Mouse (Mus musculus) erythroblast, embryonic 14.5 days (primary cell): ENCODE results near the gene Gapt.

Experiments
- GATA1 ChIP-seq: IDR thresholded peaks from 2 replicates; pipeline ENCODE4 v1.6.1; 2012; ENCODE audit warnings: low read length, inconsistent platforms, mixed read lengths
- TAL1 ChIP-seq: IDR thresholded peaks from 3 replicates; pipeline ENCODE4 v1.6.1; 2012; ENCODE audit warnings: low read length, inconsistent platforms, mixed read lengths

DNA sequence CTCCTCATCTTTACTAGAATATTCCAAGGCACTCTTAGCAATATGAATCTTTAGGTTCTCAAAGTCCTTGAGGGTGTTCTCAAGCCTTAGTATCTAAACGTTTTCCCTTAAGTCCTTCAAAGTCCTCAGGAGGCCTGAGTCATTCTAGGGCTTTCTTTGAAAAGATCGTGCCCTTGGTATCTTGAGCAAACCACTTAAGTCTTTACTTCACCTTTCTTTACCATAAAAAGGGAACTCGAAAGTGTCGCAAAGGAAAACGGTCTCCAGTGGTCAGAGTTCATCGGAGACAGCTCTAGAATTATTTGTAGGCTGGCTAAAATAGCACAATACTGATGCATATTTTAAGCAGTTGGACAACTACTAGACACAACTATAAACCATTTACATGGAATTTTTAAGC lies 6.7 kb upstream of the Gapt start:
- TF ChIP-seq GATA1 (no peak), TAL1 (no peak)
